Mouse (Mus musculus) embryo, embryonic 10 days (tissue): ENCODE measurements at regions not wholly inside any gene's neighbourhood (a gene's known extent, or its start where the extent isn't known, plus 50 kb on each side); places are given as distances from the start of the nearest gene placed in this dataset.

Experiments
- DNase-seq: peaks from one replicate; pipeline ENCODE4 v3.0.0-alpha.2; 2015; ENCODE audit warnings: low spot score

GRCm38 (mm10) chr13:116414473-116414872, 105.0 kb upstream of the Isl1 start:
- no peak for DNase-seq

DNA sequence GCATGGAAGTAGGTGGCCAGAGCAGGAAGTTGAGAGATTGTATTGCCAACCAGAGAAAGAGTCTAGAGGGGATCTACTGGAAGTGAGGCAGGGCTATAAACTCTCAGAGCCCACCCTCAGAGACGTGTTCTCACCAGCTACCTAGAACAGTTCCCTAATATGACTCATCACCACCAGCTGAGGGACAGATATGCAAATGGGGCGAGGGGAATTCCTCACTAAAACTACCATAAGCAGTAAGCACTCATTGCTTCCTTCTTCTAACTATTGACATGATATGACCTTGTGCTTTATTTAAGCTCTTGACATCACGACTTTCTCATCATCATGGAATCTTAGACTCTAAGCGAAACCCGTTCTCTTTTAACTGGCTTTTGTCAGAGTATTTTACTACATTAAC, 101.2 kb upstream of the Isl1 start:
- DNase-seq = no peak
